Mouse (Mus musculus) CH12.LX (cell line): ENCODE measurements around the gene Slit2. TPM values are rescaled to one million over a fixed set of nuclear protein-coding genes. Genes with fewer than 3 reads are reported as not detected.

Experiments used
- DNase-seq: peaks from one replicate; pipeline ENCODE4 v3.0.0-alpha.2; 2013; ENCODE audit errors: extremely low read depth
- H3K27ac ChIP-seq: 2 replicates; pipeline ENCODE4 v1.5.1; 2012; ENCODE audit warnings: low read depth, mild to moderate bottlenecking, control low read depth, moderate library complexity; ENCODE audit not compliant: insufficient read depth
- H3K27me3 ChIP-seq: replicated peaks from 2 replicates; pipeline ENCODE3; 2012; ENCODE audit warnings: inconsistent platforms
- H3K36me3 ChIP-seq, 2 experiments: replicated peaks in 1 of 2; 2 replicates each; pipeline versions ENCODE3 to v1.6.1; 2012; ENCODE audit warnings: inconsistent platforms in 1 of 2, low read length in 1 of 2, mild to moderate bottlenecking in 1 of 2, mixed read lengths in 1 of 2, moderate library complexity in 1 of 2; ENCODE audit not compliant: control insufficient read depth in 1 of 2, insufficient read depth in 1 of 2
- H3K4me1 ChIP-seq, 2 experiments: 2 replicates each; pipeline ENCODE4 v1.6.1; 2012; ENCODE audit warnings: inconsistent platforms in 1 of 2, moderate library complexity in 1 of 2; ENCODE audit not compliant: insufficient read depth in 2 of 2, control insufficient read depth in 1 of 2
- H3K4me2 ChIP-seq: 2 replicates; pipeline ENCODE4 v1.6.1; 2012; ENCODE audit warnings: low read depth, mild to moderate bottlenecking, control low read depth; ENCODE audit not compliant: poor library complexity, insufficient read depth, severe bottlenecking
- H3K4me3 ChIP-seq, 3 experiments: fragments of 150-350 bp in 1 of 3; sonication (generic) in 1 of 3; replicated peaks in 1 of 3; 2 replicates each; pipeline versions ENCODE3 to v1.5.1; 2011 to 2012; ENCODE audit warnings: low read depth in 2 of 3, low read length in 2 of 3, mild to moderate bottlenecking in 2 of 3, moderate library complexity in 2 of 3, control low read depth in 1 of 3, improper control_type of control experiment in 1 of 3, inconsistent platforms in 1 of 3, mixed read lengths in 1 of 3; ENCODE audit not compliant: poor library complexity in 1 of 3
- H3K79me2 ChIP-seq: replicated peaks from 2 replicates; pipeline ENCODE4 v1.6.1; 2012; ENCODE audit warnings: mild to moderate bottlenecking, moderate library complexity; ENCODE audit not compliant: control insufficient read depth, poor library complexity, insufficient read depth, severe bottlenecking; ENCODE audit errors: extremely low read depth
- H3K9ac ChIP-seq: 2 replicates; pipeline ENCODE4 v1.6.1; 2012; ENCODE audit warnings: low read depth, mild to moderate bottlenecking, control low read depth, moderate library complexity; ENCODE audit not compliant: insufficient read depth
- H3K9me3 ChIP-seq: replicated peaks from 2 replicates; pipeline ENCODE3; 2012; ENCODE audit warnings: low read length, inconsistent platforms, mixed read lengths
- CHD2 ChIP-seq: IDR thresholded peaks from 2 replicates; pipeline ENCODE4 v1.6.1; 2011; ENCODE audit warnings: low read length, improper control_type of control experiment
- CTCF ChIP-seq, 2 experiments: IDR thresholded peaks in 1 of 2; conservative IDR thresholded peaks in 1 of 2; 2 replicates each; pipeline ENCODE4 v1.5.1; 2011 to 2012; ENCODE audit warnings: low read depth in 2 of 2, low read length in 2 of 2, improper control_type of control experiment in 1 of 2, inconsistent platforms in 1 of 2, mild to moderate bottlenecking in 1 of 2, moderate library complexity in 1 of 2
- E2F4 ChIP-seq: IDR thresholded peaks from 2 replicates; pipeline ENCODE4 v1.6.1; 2011; ENCODE audit warnings: low read depth, low read length, improper control_type of control experiment; ENCODE audit not compliant: insufficient replicate concordance
- ELF1 ChIP-seq: IDR thresholded peaks from 2 replicates; pipeline ENCODE4 v1.6.1; 2014; ENCODE audit warnings: low read depth, mild to moderate bottlenecking, inconsistent platforms, low read length, improper control_type of control experiment
- EP300 ChIP-seq: IDR thresholded peaks from 2 replicates; pipeline ENCODE4 v1.6.1; 2011; ENCODE audit warnings: low read length, improper control_type of control experiment
- ETS1 ChIP-seq: conservative IDR thresholded peaks from 2 replicates; pipeline ENCODE4 v1.6.1; 2012; ENCODE audit warnings: low read depth, mild to moderate bottlenecking, inconsistent platforms, low read length, improper control_type of control experiment, moderate library complexity
- HCFC1 ChIP-seq: IDR thresholded peaks from 2 replicates; pipeline ENCODE4 v1.6.1; 2012; ENCODE audit warnings: low read depth, mild to moderate bottlenecking, inconsistent platforms, low read length, improper control_type of control experiment
- IRF4 ChIP-seq: IDR thresholded peaks from 2 replicates; pipeline ENCODE4 v1.6.1; 2014; ENCODE audit warnings: low read depth, mild to moderate bottlenecking, inconsistent platforms, low read length, improper control_type of control experiment
- JUN ChIP-seq: IDR thresholded peaks from 2 replicates; pipeline ENCODE4 v1.6.1; 2011; ENCODE audit warnings: low read depth, mild to moderate bottlenecking, low read length, improper control_type of control experiment, moderate library complexity; ENCODE audit not compliant: insufficient read depth
- JUND ChIP-seq: conservative IDR thresholded peaks from 2 replicates; pipeline ENCODE4 v1.6.1; 2011; ENCODE audit warnings: low read depth, low read length, improper control_type of control experiment
- KAT2A ChIP-seq: IDR thresholded peaks from 2 replicates; pipeline ENCODE4 v1.6.1; 2012; ENCODE audit warnings: low read length, improper control_type of control experiment, inconsistent platforms; ENCODE audit not compliant: insufficient replicate concordance
- MAX ChIP-seq: IDR thresholded peaks from 2 replicates; pipeline ENCODE4 v1.6.1; 2011; ENCODE audit warnings: low read length, improper control_type of control experiment
- MEF2A ChIP-seq: IDR thresholded peaks from 2 replicates; pipeline ENCODE4 v1.6.1; 2014; ENCODE audit warnings: low read depth, mild to moderate bottlenecking, inconsistent platforms, low read length, improper control_type of control experiment, borderline replicate concordance
- MXI1 ChIP-seq: IDR thresholded peaks from 2 replicates; pipeline ENCODE4 v1.6.1; 2011; ENCODE audit warnings: mild to moderate bottlenecking, low read depth, low read length, improper control_type of control experiment
- MYC ChIP-seq: IDR thresholded peaks from 2 replicates; pipeline ENCODE4 v1.6.1; 2011; ENCODE audit warnings: low read depth, mild to moderate bottlenecking, improper control_type of control experiment, low read length
- NELFE ChIP-seq: IDR thresholded peaks from 2 replicates; pipeline ENCODE4 v1.6.1; 2011; ENCODE audit warnings: low read depth, low read length, improper control_type of control experiment
- NRF1 ChIP-seq: IDR thresholded peaks from 2 replicates; pipeline ENCODE4 v1.6.1; 2014; ENCODE audit warnings: low read depth, mild to moderate bottlenecking, inconsistent platforms, low read length, improper control_type of control experiment, moderate library complexity
- POLR2AphosphoS2 ChIP-seq: IDR thresholded peaks from 2 replicates; pipeline ENCODE4 v1.6.1; 2011; ENCODE audit warnings: low read depth, low read length, improper control_type of control experiment
- RAD21 ChIP-seq: IDR thresholded peaks from 2 replicates; pipeline ENCODE4 v1.6.1; 2011; ENCODE audit warnings: low read depth, mild to moderate bottlenecking, low read length, improper control_type of control experiment, moderate library complexity
- RCOR1 ChIP-seq: conservative IDR thresholded peaks from 2 replicates; pipeline ENCODE4 v1.6.1; 2012; ENCODE audit warnings: low read depth, mild to moderate bottlenecking, inconsistent platforms, low read length, improper control_type of control experiment
- SIN3A ChIP-seq: IDR thresholded peaks from 2 replicates; pipeline ENCODE4 v1.6.1; 2012; ENCODE audit warnings: low read length, improper control_type of control experiment, inconsistent platforms
- TCF12 ChIP-seq: IDR thresholded peaks from 2 replicates; pipeline ENCODE4 v1.6.1; 2014; ENCODE audit warnings: low read depth, mild to moderate bottlenecking, inconsistent platforms, low read length, improper control_type of control experiment
- UBTF ChIP-seq: IDR thresholded peaks from 2 replicates; pipeline ENCODE4 v1.6.1; 2012; ENCODE audit warnings: low read depth, mild to moderate bottlenecking, inconsistent platforms, low read length, improper control_type of control experiment, moderate library complexity
- USF1 ChIP-seq: IDR thresholded peaks from 2 replicates; pipeline ENCODE4 v1.6.1; 2014; ENCODE audit warnings: low read depth, mild to moderate bottlenecking, inconsistent platforms, low read length, improper control_type of control experiment
- USF2 ChIP-seq: conservative IDR thresholded peaks from 2 replicates; pipeline ENCODE4 v1.6.1; 2011; ENCODE audit warnings: low read depth, low read length, improper control_type of control experiment
- ZC3H11A ChIP-seq: IDR thresholded peaks from 2 replicates; pipeline ENCODE4 v1.6.1; 2012; ENCODE audit warnings: low read depth, mild to moderate bottlenecking, inconsistent platforms, low read length, improper control_type of control experiment
- ZKSCAN1 ChIP-seq: IDR thresholded peaks from 2 replicates; pipeline ENCODE4 v1.6.1; 2012; ENCODE audit warnings: low read depth, inconsistent platforms, low read length, improper control_type of control experiment, borderline replicate concordance
- ZMIZ1 ChIP-seq: IDR thresholded peaks from 2 replicates; pipeline ENCODE4 v1.6.1; 2012; ENCODE audit warnings: low read depth, mild to moderate bottlenecking, inconsistent platforms, low read length, improper control_type of control experiment
- ZNF384 ChIP-seq: IDR thresholded peaks from 2 replicates; pipeline ENCODE4 v1.6.1; 2012; ENCODE audit warnings: low read depth, low read length, improper control_type of control experiment, inconsistent platforms
- dilution Hi-C: fragments of 300-500 bp; cut with MboI; formaldehyde crosslinking; loops from 2 replicates; pipeline ENCODE4 v1.14.3; 2020; ENCODE audit warnings: low sequenced_read_pairs; ENCODE audit not compliant: extremely low pct_unique_long_range_greater_than_20kb, extremely low pct_ligation_motif_present
- in situ Hi-C: fragments of 300-500 bp; cut with MboI; formaldehyde crosslinking; loops from 3 replicates; pipeline ENCODE4 v1.14.3; 2019; ENCODE audit warnings: low sequenced_read_pairs, low pct_ligation_motif_present, low pct_unique_long_range_greater_than_20kb, mixed read lengths
- polyA plus RNA-seq: library from polyadenylated mRNA; unstranded; fragments of >175 nt; gene quantifications from 2 replicates; pipeline ENCODE4 v1.2.1, GENCODE M21; 2012; ENCODE audit warnings: low read depth; ENCODE audit not compliant: insufficient read length
- total RNA-seq, 2 experiments: library from RNA; depleted of rRNA; stranded (reverse); fragments of 300-350 nt in 1 of 2; fragments of >200 nt in 1 of 2; gene quantifications; 2 replicates each; pipeline ENCODE4 v1.2.3; 2012 to 2014

Gene Slit2
- total and polyA plus RNA-seq, 3 experiments, result 0.04 to 0.20 (median 0.17) TPM

GRCm38 (mm10) chr5:48248327-48248726 lies 265.4 kb downstream of the Slit2 start:
- no peaks in the 10 kb centered on the region for H3K9me3 ChIP-seq
- H3K9ac ChIP-seq, result no peak overlapping the region
- TF ChIP-seq MAX (no peak), TCF12 (no peak), ZKSCAN1 (no peak), IRF4 (no peak), CTCF (conservative IDR thresholded peaks at IDR 0.05 in 1 of 2, IDR thresholded peaks at IDR 0.05 in 1 of 2; ENCODE audit: low read depth in 2 of 2, low read length in 2 of 2) (no peak), ETS1 (no peak), E2F4 (no peak), JUN (no peak), RAD21 (no peak), ELF1 (no peak), JUND (no peak), MEF2A (no peak), NRF1 (no peak), NELFE (no peak), MXI1 (no peak), MYC (no peak), HCFC1 (no peak)
- H3K27me3 ChIP-seq, result no peaks in the 10 kb centered on the region
- no peak overlapping the region for H3K4me2 ChIP-seq
- no peak overlapping the region for H3K27ac ChIP-seq
- no peaks in the 10 kb centered on the region for H3K36me3 ChIP-seq
- H3K79me2 ChIP-seq, result no peaks in the 10 kb centered on the region
- in situ Hi-C loops (no loop called here), dilution Hi-C loops (no loop called here)
- DNase-seq, result no peak
- no peak overlapping the region for H3K4me3 ChIP-seq
- no peaks in the 10 kb centered on the region for H3K4me1 ChIP-seq

GRCm38 (mm10) chr5:48277561-48277960 lies 294.6 kb downstream of the Slit2 start:
- TF ChIP-seq MXI1 (no peak), RCOR1 (no peak), MAX (no peak), ETS1 (no peak), SIN3A (no peak), USF2 (no peak), CTCF (conservative IDR thresholded peaks at IDR 0.05 in 1 of 2, IDR thresholded peaks at IDR 0.05 in 1 of 2; ENCODE audit: low read depth in 2 of 2, low read length in 2 of 2) (no peak), KAT2A (no peak), ZMIZ1 (no peak), CHD2 (no peak), ZNF384 (no peak), JUND (no peak), POLR2AphosphoS2 (no peak), USF1 (no peak), UBTF (no peak), ZC3H11A (no peak), HCFC1 (no peak), EP300 (no peak)
- no peaks in the 10 kb centered on the region for H3K79me2 ChIP-seq
- dilution Hi-C loops (no loop called here), in situ Hi-C loops (no loop called here)
- no peak overlapping the region for H3K4me2 ChIP-seq
- H3K27me3 ChIP-seq, result no peaks in the 10 kb centered on the region
- DNase-seq, result no peak
- H3K4me3 ChIP-seq, result no peak overlapping the region
- no peaks in the 10 kb centered on the region for H3K36me3 ChIP-seq
- no peaks in the 10 kb centered on the region for H3K9me3 ChIP-seq
- H3K9ac ChIP-seq, result no peak overlapping the region
- no peak overlapping the region for H3K27ac ChIP-seq
- no peaks in the 10 kb centered on the region for H3K4me1 ChIP-seq
